Mouse (Mus musculus) intestine, embryonic 16.5 days (tissue): ENCODE data around the gene Rmnd1. TPM values are rescaled to one million over a fixed set of nuclear protein-coding genes. Genes with fewer than 3 reads are reported as not detected.

Source experiments
- ATAC-seq: fragments of 200-750 bp; cut with Nextera tagmentation; 2 replicates; pipeline ENCODE4 v1.8.0; 2017; ENCODE audit warnings: moderate TSS enrichment, moderate library complexity
- H3K27ac ChIP-seq: fragments of 300-500 bp; sonication (generic); 2 replicates; pipeline ENCODE4 v1.5.1; 2014; ENCODE audit warnings: mild to moderate bottlenecking, low read length
- H3K27me3 ChIP-seq: fragments of 300-500 bp; sonication (generic); replicated peaks from 2 replicates; pipeline ENCODE4 v1.6.1; 2014; ENCODE audit warnings: low read length, control low read depth, mixed read lengths; ENCODE audit not compliant: control insufficient read depth, insufficient read depth
- H3K36me3 ChIP-seq: fragments of 300-500 bp; sonication (generic); 2 replicates; pipeline ENCODE4 v1.6.1; 2014; ENCODE audit warnings: low read length, control low read depth; ENCODE audit not compliant: control insufficient read depth, insufficient read depth
- H3K4me1 ChIP-seq: fragments of 300-500 bp; sonication (generic); 2 replicates; pipeline ENCODE4 v1.6.1; 2014; ENCODE audit warnings: low read length, control low read depth, mixed read lengths; ENCODE audit not compliant: control insufficient read depth, insufficient read depth
- H3K4me2 ChIP-seq: fragments of 300-500 bp; sonication (generic); 2 replicates; pipeline ENCODE4 v1.6.1; 2014; ENCODE audit warnings: low read depth, low read length, control low read depth
- H3K4me3 ChIP-seq: fragments of 300-500 bp; sonication (generic); 2 replicates; pipeline ENCODE4 v1.5.1; 2014; ENCODE audit warnings: mild to moderate bottlenecking, low read length
- H3K9ac ChIP-seq: fragments of 300-500 bp; sonication (generic); 2 replicates; pipeline ENCODE4 v1.6.1; 2014; ENCODE audit warnings: low read depth, low read length
- H3K9me3 ChIP-seq: fragments of 300-500 bp; sonication (generic); 2 replicates; pipeline ENCODE4 v1.6.1; 2016; ENCODE audit warnings: low read length, control low read depth; ENCODE audit not compliant: control insufficient read depth
- WGBS: fragments of 180-500 bp; shearing (Covaris S2); extraction: QIAGEN DNeasy Blood & Tissue Kit; methylation state at CpG from one replicate; pipeline ENCODE4 v1.1.7; 2014; 5-methylcytosine and 5-hydroxymethylcytosine counted together
- polyA plus RNA-seq: library from polyadenylated mRNA; unstranded; fragments of >200 nt; fragmentation: Nextera tagmentation; extraction: Ambion mirVana; gene quantifications from 2 replicates; pipeline ENCODE4 v1.2.1, GENCODE M21; 2015

Rmnd1 gene
- polyA plus RNA-seq = 53.9 and 58.3 TPM in 2 replicates

GRCm38 (mm10) chr10:4432123-4432931, at the start of gene Rmnd1, which contains the start of gene Armt1:
Gene Rmnd1 (minus strand): TSS chr10:4432388.
Gene Armt1 (plus strand): TSS chr10:4432467.
- peak; percentile 97 for ATAC-seq
- Histone ChIP-seq H3K9ac (peak within 1 kb of the TSS; percentile 82), H3K4me3 (peak within 1 kb of the TSS; percentile 73), H3K36me3 (no peaks in the 10 kb centered on the region), H3K27ac (peak within 1 kb of the TSS; percentile 89), H3K9me3 (no peaks in the 10 kb centered on the region), H3K27me3 (no peaks in the 10 kb centered on the region), H3K4me2 (peak within 1 kb of the TSS; percentile 83), H3K4me1 (peaks cover 9% of the 10 kb centered on the region)
- WGBS = under 1% methylated on average over 75 of the region's 75 CpGs

DNA sequence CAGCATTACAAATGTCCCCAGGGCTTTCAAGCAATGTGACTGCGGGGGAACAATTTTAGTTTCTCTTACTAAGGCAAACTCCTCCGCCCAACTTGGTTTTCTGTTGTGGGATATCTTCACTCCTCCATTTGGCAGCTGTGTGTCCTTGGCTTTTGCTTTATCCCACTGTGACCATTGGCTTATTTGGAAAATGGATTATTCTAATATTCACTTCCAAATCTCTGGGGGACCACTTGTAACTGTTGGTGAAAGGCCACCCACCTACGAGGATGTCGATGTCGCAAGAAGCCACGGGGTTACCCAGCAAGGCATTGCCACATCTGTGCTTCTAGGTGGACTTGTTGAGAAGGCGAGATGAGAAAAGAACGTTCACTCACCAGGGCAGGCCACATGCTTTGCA, 49.5 kb upstream of the Rmnd1 start:
- H3K4me2 ChIP-seq = no peak overlapping the region
- no peaks in the 10 kb centered on the region for H3K36me3 ChIP-seq
- no peak overlapping the region for H3K9ac ChIP-seq
- H3K9me3 ChIP-seq = no peaks in the 10 kb centered on the region
- H3K4me3 ChIP-seq = no peak overlapping the region
- 84% methylated on average over 8 of the region's 8 CpGs for WGBS
- no peak for ATAC-seq
- H3K27ac ChIP-seq = no peak overlapping the region
- no peaks in the 10 kb centered on the region for H3K27me3 ChIP-seq
- H3K4me1 ChIP-seq = 0 out of 2 replicates have a peak, but pooled peaks cover 6% of the 10 kb centered on the region

DNA sequence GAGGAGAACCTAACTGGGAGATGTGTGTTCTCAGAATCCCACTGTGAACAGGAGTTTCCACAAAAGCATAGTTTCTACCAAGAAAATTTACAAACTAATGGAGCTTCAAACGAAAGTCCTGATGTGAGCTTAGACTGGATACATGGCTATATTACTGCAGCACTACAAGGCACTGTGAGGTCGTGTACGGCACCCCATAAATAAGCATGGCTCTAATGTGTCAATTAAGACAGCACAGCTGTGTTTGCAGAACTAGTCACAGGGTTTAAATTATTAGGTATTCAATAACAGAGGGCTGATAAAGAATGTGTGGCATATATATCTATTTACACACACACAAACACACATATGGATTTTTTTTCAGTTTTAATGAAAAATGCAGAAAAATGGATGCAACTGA, 48.7 kb upstream of the Rmnd1 start:
- Histone ChIP-seq H3K4me1 (0 out of 2 replicates have a peak, but pooled peaks cover 6% of the 10 kb centered on the region), H3K27ac (no peak overlapping the region), H3K9me3 (no peaks in the 10 kb centered on the region), H3K4me2 (no peak overlapping the region), H3K36me3 (no peaks in the 10 kb centered on the region), H3K27me3 (no peaks in the 10 kb centered on the region), H3K4me3 (no peak overlapping the region), H3K9ac (no peak overlapping the region)
- 66% methylated on average over 3 of the region's 3 CpGs for WGBS
- ATAC-seq = no peak

DNA sequence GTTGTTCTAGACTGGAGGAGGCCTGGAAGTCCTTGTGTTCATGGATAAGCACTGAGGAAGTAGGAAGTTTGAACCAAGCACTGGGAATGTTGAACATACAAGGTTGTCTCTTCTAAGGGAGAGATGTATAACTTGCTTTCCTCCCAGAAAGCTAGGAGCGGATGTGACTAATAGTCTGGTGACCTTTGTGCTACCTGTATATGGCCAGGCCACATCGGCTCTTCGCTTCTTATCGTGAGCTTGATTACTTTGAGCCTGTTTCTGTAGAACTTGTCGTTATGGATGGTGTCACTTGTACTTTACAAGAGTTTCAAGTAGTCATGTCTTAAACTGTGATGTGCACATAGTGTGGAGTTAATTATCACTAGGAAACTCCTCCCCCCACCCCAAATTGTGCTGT, 44.4 kb upstream of the Rmnd1 start:
- WGBS = 72% methylated on average over 5 of the region's 5 CpGs
- Histone ChIP-seq H3K4me2 (no peak overlapping the region), H3K27me3 (no peaks in the 10 kb centered on the region), H3K4me3 (no peak overlapping the region), H3K4me1 (0 out of 2 replicates have a peak, but pooled peaks cover 3% of the 10 kb centered on the region), H3K9me3 (no peaks in the 10 kb centered on the region), H3K27ac (no peak overlapping the region), H3K36me3 (no peaks in the 10 kb centered on the region), H3K9ac (no peak overlapping the region)
- peak; percentile 78 for ATAC-seq

DNA sequence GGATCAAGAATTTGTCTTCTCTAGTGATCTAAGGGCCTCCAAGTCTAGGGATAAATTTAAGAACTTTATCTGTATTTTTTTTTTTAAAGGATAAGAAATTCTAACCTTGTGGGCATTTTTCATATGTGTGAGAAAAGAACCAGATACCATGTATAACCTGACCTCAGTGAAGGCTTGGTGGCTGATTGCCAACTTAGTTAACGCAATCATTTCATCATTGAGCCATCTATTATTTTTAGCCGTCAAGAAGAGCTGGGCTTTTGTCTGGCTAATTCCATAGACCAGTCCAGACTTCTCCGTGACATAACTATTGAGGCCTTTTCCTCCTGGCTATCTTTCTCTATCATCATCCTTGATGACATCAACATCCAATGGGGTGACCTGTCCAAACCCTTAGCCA, 43.2 kb upstream of the Rmnd1 start:
- no peak overlapping the region for H3K9ac ChIP-seq
- 74% methylated on average over 3 of the region's 3 CpGs for WGBS
- H3K36me3 ChIP-seq = no peaks in the 10 kb centered on the region
- no peak for ATAC-seq
- H3K4me3 ChIP-seq = no peak overlapping the region
- H3K9me3 ChIP-seq = no peaks in the 10 kb centered on the region
- no peak overlapping the region for H3K27ac ChIP-seq
- H3K4me2 ChIP-seq = no peak overlapping the region
- 0 out of 2 replicates have a peak, but pooled peaks cover 3% of the 10 kb centered on the region for H3K4me1 ChIP-seq
- no peaks in the 10 kb centered on the region for H3K27me3 ChIP-seq

GRCm38 (mm10) chr10:4473591-4473993, 41.4 kb upstream of the Rmnd1 start:
- peak; percentile 55 for ATAC-seq
- Histone ChIP-seq H3K4me3 (no peak overlapping the region), H3K4me1 (no peaks in the 10 kb centered on the region), H3K9ac (no peak overlapping the region), H3K36me3 (no peaks in the 10 kb centered on the region), H3K27me3 (no peaks in the 10 kb centered on the region), H3K9me3 (no peaks in the 10 kb centered on the region), H3K4me2 (no peak overlapping the region), H3K27ac (no peak overlapping the region)
- 57% methylated on average over 11 of the region's 11 CpGs for WGBS

- H3K9ac ChIP-seq = no peak overlapping the region
- H3K4me3 ChIP-seq = no peak overlapping the region
- H3K27ac ChIP-seq = no peak overlapping the region
- 64% methylated on average over 3 of the region's 3 CpGs for WGBS
- H3K27me3 ChIP-seq = no peaks in the 10 kb centered on the region
- ATAC-seq = no peak
- no peak overlapping the region for H3K4me2 ChIP-seq
- H3K4me1 ChIP-seq = no peaks in the 10 kb centered on the region
- no peaks in the 10 kb centered on the region for H3K36me3 ChIP-seq
- no peaks in the 10 kb centered on the region for H3K9me3 ChIP-seq
Observed at GRCm38 (mm10) chr10:4469406-4469805, 37.2 kb upstream of the Rmnd1 start.

DNA sequence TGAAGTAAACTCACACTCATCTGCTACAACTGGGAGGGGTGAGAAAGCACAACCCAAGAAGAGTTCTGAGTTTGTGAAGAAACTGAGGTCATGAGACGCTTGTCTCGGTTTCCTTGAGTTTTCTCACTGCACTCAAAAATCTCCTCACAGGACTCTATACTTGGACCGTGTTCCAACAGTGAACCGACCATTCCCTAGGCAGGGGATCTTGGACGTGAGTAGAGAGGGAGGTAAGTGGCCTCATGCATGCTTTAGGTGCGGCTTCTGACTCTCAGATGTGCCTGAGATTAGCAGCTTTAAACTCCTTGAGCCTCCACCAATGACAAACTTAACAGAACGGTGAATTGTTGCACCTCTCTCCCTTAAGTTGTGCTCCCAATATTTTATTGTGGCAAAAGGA, 33.6 kb upstream of the Rmnd1 start:
- WGBS = 78% methylated on average over 7 of the region's 7 CpGs
- no peaks in the 10 kb centered on the region for H3K9me3 ChIP-seq
- no peaks in the 10 kb centered on the region for H3K4me1 ChIP-seq

DNA sequence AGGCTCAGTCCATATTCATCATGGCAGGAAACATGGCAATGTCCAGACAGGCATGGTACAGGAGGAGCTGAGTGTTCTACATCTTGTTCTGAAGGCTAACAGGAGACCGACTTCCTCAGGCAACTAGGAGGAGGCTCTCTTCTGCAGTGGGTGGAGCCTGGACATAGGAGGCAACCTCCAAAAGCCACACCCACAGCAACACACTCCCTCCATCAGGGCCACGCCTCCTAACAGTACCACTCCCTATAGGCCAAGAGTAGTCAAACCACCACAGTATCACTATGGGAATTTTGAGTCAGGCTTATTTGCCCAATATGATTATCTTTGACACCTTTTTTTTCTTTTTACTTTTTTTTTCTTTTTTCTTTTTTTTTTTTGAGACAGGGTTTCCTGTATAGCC, 28.0 kb upstream of the Rmnd1 start:
- 96% methylated on average over 2 of the region's 2 CpGs for WGBS
- no peak overlapping the region for H3K27ac ChIP-seq
- no peak overlapping the region for H3K4me3 ChIP-seq
- H3K4me2 ChIP-seq = no peak overlapping the region
- no peaks in the 10 kb centered on the region for H3K9me3 ChIP-seq
- 0 out of 2 replicates have a peak, but pooled peaks cover 4% of the 10 kb centered on the region for H3K36me3 ChIP-seq
- no peaks in the 10 kb centered on the region for H3K4me1 ChIP-seq
- H3K9ac ChIP-seq = no peak overlapping the region
- no peak for ATAC-seq
- no peaks in the 10 kb centered on the region for H3K27me3 ChIP-seq

More for the DNA sequence above, 33.6 kb upstream of the Rmnd1 start:
- no peak overlapping the region for H3K27ac ChIP-seq
- no peaks in the 10 kb centered on the region for H3K27me3 ChIP-seq
- no peaks in the 10 kb centered on the region for H3K36me3 ChIP-seq
- no peak overlapping the region for H3K4me3 ChIP-seq
- no peak for ATAC-seq
- H3K9ac ChIP-seq = no peak overlapping the region
- H3K4me2 ChIP-seq = no peak overlapping the region
